Mouse (Mus musculus) midbrain, embryonic 14.5 days (tissue): ENCODE measurements around the gene Aldh3a1. TPM values are rescaled to one million over a fixed set of nuclear protein-coding genes. Genes with fewer than 3 reads are reported as not detected.

Source experiments
- ATAC-seq: fragments of 200-750 bp; cut with Nextera tagmentation; 2 replicates; pipeline ENCODE4 v1.8.0; 2017; ENCODE audit warnings: moderate number of reproducible peaks, moderate library complexity; ENCODE audit not compliant: low FRiP score, low TSS enrichment
- DNase-seq: peaks from one replicate; pipeline ENCODE4 v3.0.0-alpha.2; 2015
- H3K27ac ChIP-seq: fragments of 300-500 bp; sonication (generic); replicated peaks from 2 replicates; pipeline ENCODE4 v1.5.1; 2014; ENCODE audit warnings: mild to moderate bottlenecking, low read depth, low read length, moderate library complexity
- H3K27me3 ChIP-seq: fragments of 300-500 bp; sonication (generic); 2 replicates; pipeline ENCODE4 v1.6.1; 2014; ENCODE audit warnings: low read length, control low read depth, mixed read lengths; ENCODE audit not compliant: control insufficient read depth, insufficient read depth
- H3K36me3 ChIP-seq: fragments of 300-500 bp; sonication (generic); 2 replicates; pipeline ENCODE4 v1.6.1; 2014; ENCODE audit warnings: low read length, control low read depth; ENCODE audit not compliant: control insufficient read depth, insufficient read depth
- H3K4me1 ChIP-seq: fragments of 300-500 bp; sonication (generic); 2 replicates; pipeline ENCODE4 v1.6.1; 2014; ENCODE audit warnings: mild to moderate bottlenecking, antibody characterized with exemption, low read length, control low read depth; ENCODE audit not compliant: control insufficient read depth, insufficient read depth
- H3K4me2 ChIP-seq: fragments of 300-500 bp; sonication (generic); 2 replicates; pipeline ENCODE4 v1.6.1; 2014; ENCODE audit warnings: mild to moderate bottlenecking, low read length, moderate library complexity
- H3K4me3 ChIP-seq: fragments of 300-500 bp; sonication (generic); replicated peaks from 2 replicates; pipeline ENCODE4 v1.5.1; 2014; ENCODE audit warnings: low read depth, low read length
- H3K9ac ChIP-seq: fragments of 300-500 bp; sonication (generic); replicated peaks from 2 replicates; pipeline ENCODE4 v1.6.1; 2014; ENCODE audit warnings: mild to moderate bottlenecking, low read length, moderate library complexity
- H3K9me3 ChIP-seq: fragments of 300-500 bp; sonication (generic); 2 replicates; pipeline ENCODE4 v1.6.1; 2016; ENCODE audit warnings: low read length, control low read depth, mixed read lengths; ENCODE audit not compliant: control insufficient read depth
- WGBS: fragments of 180-500 bp; shearing (Covaris S2); extraction: QIAGEN DNeasy Blood & Tissue Kit; methylation state at CpG from one replicate; pipeline ENCODE4 v1.1.7; 2014; 5-methylcytosine and 5-hydroxymethylcytosine counted together
- polyA plus RNA-seq: library from polyadenylated mRNA; unstranded; fragments of >200 nt; fragmentation: Nextera tagmentation; extraction: Ambion mirVana; gene quantifications from 2 replicates; pipeline ENCODE4 v1.2.1, GENCODE M21; 2014

The Aldh3a1 gene
- 0.12 TPM in 1 of 2 replicates, not detected in the other for polyA plus RNA-seq

- 74% methylated on average over 10 of the region's 10 CpGs for WGBS
- no peak within 1 kb of the TSS for H3K4me3 ChIP-seq
- DNase-seq (no peak), ATAC-seq (no peak)
- no peak within 1 kb of the TSS for H3K9ac ChIP-seq
- H3K36me3 ChIP-seq: no peaks in the 10 kb centered on the region
- H3K4me2 ChIP-seq: no peak within 1 kb of the TSS
- no peaks in the 10 kb centered on the region for H3K9me3 ChIP-seq
- H3K27ac ChIP-seq: no peak within 1 kb of the TSS
- H3K4me1 ChIP-seq: no peaks in the 10 kb centered on the region
- no peaks in the 10 kb centered on the region for H3K27me3 ChIP-seq
Observed at GRCm38 (mm10) chr11:61207487-61208246, at the start of gene Aldh3a1. Aldh3a1 (plus strand) TSS chr11:61207537.

DNA sequence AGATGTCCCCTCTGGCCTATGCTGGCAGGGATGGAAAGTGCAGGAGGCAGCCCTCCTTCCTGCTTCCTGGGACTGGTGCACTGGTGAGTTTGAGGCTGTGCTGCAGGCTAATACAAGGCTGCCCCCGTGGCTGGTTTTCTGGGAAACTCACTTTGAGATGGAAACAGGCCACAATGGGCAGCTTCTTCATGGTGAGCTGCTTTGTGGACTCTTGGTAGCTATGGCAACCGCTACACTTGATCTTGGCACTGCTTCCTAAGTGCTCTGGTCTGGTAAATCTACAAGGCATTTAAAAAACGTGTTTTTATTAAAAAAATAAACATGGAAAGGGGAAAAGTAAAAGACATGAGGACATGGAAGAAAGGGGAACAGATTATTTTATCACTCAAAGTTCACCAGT is 49.2 kb upstream of the Aldh3a1 start:
- WGBS: 60% methylated on average over 3 of the region's 3 CpGs
- no peak overlapping the region for H3K4me3 ChIP-seq
- H3K4me2 ChIP-seq: no peak overlapping the region
- ATAC-seq: no peak
- no peaks in the 10 kb centered on the region for H3K4me1 ChIP-seq
- H3K27me3 ChIP-seq: no peaks in the 10 kb centered on the region
- H3K9ac ChIP-seq: no peak overlapping the region
- peaks cover 100% of the 10 kb centered on the region for H3K36me3 ChIP-seq
- no peaks in the 10 kb centered on the region for H3K9me3 ChIP-seq
- no peak overlapping the region for H3K27ac ChIP-seq
- peak; percentile 44 for DNase-seq

DNA sequence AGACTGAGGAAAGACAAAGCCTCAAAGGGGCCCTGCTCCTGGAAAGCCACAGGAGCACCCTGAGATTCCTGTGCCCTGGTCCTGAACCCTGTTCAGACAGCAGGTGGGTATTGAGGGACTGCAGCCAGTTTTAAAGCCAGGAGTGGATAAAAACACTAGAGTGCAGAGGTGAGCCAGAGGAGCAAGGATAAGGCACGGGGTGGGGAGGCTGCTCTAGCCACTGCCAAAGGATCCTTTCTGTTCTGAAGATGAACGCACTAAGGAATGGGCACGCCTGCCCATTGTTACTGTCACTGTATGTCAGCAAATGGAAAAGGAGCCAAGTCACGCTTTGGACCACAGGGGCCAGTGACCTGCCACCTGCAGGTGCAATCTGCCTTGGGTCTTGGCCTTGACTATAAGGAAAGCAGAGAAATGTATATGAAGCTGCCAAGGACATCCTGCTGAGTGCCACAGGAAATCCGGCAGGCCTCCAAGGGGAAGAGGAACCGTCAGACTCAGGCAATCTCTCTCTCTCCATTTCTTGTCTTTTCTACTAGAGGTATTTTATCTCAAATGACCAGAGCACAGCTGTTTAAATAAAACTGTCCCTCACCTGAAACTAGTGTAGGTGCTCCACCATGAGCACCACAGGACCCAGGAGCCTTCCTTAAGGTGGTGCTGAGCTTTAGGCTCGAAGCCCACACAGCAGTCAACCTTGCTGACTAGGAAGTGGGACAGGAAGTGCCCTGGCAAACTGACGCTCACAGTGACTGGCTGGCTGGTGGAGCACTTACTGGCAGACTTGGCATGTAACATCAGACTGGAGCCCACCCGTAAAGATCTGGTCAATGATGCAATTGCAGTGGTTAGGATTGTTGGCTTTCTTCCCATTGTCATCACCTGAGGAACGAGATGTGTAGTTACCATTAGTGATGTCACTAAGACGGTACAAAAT is 47.3 kb upstream of the Aldh3a1 start:
- WGBS: 88% methylated on average over 11 of the region's 11 CpGs
- no peak for DNase-seq
- Histone ChIP-seq H3K27ac (no peak overlapping the region), H3K4me1 (no peaks in the 10 kb centered on the region), H3K4me3 (no peak overlapping the region), H3K27me3 (no peaks in the 10 kb centered on the region), H3K9me3 (no peaks in the 10 kb centered on the region), H3K9ac (no peak overlapping the region), H3K4me2 (no peak overlapping the region), H3K36me3 (peaks cover 100% of the 10 kb centered on the region)
- no peak for ATAC-seq

DNA sequence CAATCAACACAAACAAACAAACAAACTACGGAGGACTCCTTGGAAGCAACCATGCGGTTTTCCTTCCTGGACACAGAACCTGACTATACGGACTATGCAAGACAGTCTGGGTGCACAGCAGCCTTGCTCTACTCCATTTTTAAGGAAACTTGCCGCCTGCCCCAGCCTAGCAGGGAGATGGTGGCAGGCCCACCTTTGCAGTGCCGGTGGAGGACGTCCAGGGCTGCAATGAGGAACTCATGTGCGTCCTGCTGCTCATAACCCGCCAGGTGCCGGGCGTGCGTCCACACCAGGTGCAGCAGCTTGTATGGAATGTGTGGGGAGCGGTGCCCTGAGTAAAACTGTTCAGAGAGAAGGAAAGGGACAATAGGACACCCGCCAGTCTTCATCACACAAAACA is 46.2 kb upstream of the Aldh3a1 start:
- no peaks in the 10 kb centered on the region for H3K9me3 ChIP-seq
- H3K4me1 ChIP-seq: no peaks in the 10 kb centered on the region
- no peaks in the 10 kb centered on the region for H3K27me3 ChIP-seq
- no peak overlapping the region for H3K4me3 ChIP-seq
- no peak for DNase-seq
- 94% methylated on average over 13 of the region's 13 CpGs for WGBS
- peaks cover 100% of the 10 kb centered on the region for H3K36me3 ChIP-seq
- no peak for ATAC-seq
- no peak overlapping the region for H3K9ac ChIP-seq
- no peak overlapping the region for H3K27ac ChIP-seq
- no peak overlapping the region for H3K4me2 ChIP-seq

DNA sequence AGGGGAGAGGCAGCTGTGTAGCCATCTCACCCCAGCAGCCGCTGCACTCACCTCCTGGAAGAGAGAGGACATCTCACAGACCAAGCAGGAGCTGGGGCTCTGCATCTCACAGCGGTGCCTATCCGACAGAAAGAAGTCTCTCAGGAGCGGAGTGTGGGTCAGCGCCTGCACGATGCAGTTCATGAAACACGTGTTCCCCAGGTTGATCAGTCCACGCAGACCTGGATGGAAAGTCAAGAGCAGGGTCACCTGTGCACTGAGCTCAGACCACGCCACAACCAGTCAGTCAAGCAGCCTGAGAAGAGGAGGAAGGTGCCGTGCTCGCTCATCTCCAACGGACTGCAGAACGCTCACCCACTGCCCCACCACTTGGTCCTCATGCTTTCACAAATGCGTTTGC is 44.6 kb upstream of the Aldh3a1 start:
- H3K36me3 ChIP-seq: peaks cover 100% of the 10 kb centered on the region
- H3K4me3 ChIP-seq: no peak overlapping the region
- H3K9ac ChIP-seq: no peak overlapping the region
- H3K27me3 ChIP-seq: no peaks in the 10 kb centered on the region
- ATAC-seq (no peak), DNase-seq (no peak)
- WGBS: 96% methylated on average over 14 of the region's 14 CpGs
- H3K9me3 ChIP-seq: no peaks in the 10 kb centered on the region
- no peak overlapping the region for H3K4me2 ChIP-seq
- no peak overlapping the region for H3K27ac ChIP-seq
- no peaks in the 10 kb centered on the region for H3K4me1 ChIP-seq

- DNase-seq: no peak
- no peak for ATAC-seq
- H3K36me3 ChIP-seq: peaks cover 99% of the 10 kb centered on the region
- no peaks in the 10 kb centered on the region; the same call in 1 of the 2 replicates for H3K4me1 ChIP-seq
- no peak overlapping the region for H3K9ac ChIP-seq
- no peaks in the 10 kb centered on the region for H3K27me3 ChIP-seq
- no peak overlapping the region for H3K4me2 ChIP-seq
- H3K9me3 ChIP-seq: no peaks in the 10 kb centered on the region
- H3K27ac ChIP-seq: no peak overlapping the region
- WGBS: 91% methylated on average over 3 of the region's 3 CpGs
- no peak overlapping the region for H3K4me3 ChIP-seq
Observed at GRCm38 (mm10) chr11:61163341-61163740, 44.0 kb upstream of the Aldh3a1 start.

DNA sequence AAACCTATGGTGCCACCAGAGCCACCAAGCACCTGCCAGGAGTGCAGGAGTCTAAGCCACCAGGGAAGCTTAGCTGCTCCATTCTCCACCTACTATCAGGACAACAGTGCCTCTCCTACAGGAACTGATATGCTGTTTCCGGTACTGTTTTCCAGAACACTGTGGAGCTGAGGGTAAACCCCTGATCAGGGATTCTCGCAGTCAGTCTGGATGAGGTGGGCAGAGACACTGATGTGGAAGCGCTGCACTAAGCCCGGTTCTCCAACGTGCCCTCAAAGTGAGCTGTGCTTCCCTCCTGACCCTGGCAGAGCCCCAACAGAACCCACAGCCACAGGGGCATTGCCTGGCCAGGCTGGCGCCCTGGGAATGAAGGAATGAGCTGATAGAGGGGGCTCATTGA is 43.0 kb upstream of the Aldh3a1 start:
- DNase-seq (no peak), ATAC-seq (no peak)
- Histone ChIP-seq H3K4me2 (no peak overlapping the region), H3K27me3 (no peaks in the 10 kb centered on the region), H3K4me1 (peaks cover 7% of the 10 kb centered on the region; the same call in 1 of the 2 replicates), H3K36me3 (peaks cover 88% of the 10 kb centered on the region), H3K9me3 (no peaks in the 10 kb centered on the region), H3K27ac (no peak overlapping the region), H3K4me3 (no peak overlapping the region), H3K9ac (no peak overlapping the region)
- WGBS: 95% methylated on average over 6 of the region's 6 CpGs

DNA sequence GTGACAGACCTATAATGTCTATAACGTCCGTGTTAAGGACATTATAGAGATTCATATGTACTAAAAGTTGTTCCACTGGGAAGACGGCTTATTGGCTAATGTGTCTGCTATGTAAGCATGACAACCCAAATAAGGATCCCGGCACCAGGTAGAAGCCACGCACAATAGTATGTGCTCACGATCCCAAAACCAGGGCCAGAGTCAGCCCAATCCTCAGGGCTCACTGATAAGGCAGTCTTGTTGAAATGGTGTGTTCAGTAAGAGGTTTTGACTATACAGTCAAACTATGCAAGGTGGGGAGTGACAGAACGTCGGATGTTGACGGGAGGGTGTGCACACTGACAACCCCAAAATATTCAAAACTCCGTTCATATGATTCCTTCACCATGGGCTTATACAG is 42.5 kb upstream of the Aldh3a1 start:
- H3K36me3 ChIP-seq: peaks cover 83% of the 10 kb centered on the region
- H3K4me2 ChIP-seq: no peak overlapping the region
- no peaks in the 10 kb centered on the region for H3K9me3 ChIP-seq
- DNase-seq: no peak
- H3K27ac ChIP-seq: no peak overlapping the region
- no peak for ATAC-seq
- H3K4me1 ChIP-seq: peaks cover 12% of the 10 kb centered on the region; the same call in 1 of the 2 replicates
- H3K9ac ChIP-seq: no peak overlapping the region
- H3K4me3 ChIP-seq: no peak overlapping the region
- H3K27me3 ChIP-seq: no peaks in the 10 kb centered on the region
- WGBS: 94% methylated on average over 10 of the region's 10 CpGs
